Mouse (Mus musculus) CH12.LX (cell line): ENCODE data around the gene Olfr231. TPM values are rescaled to one million over a fixed set of nuclear protein-coding genes. Genes with fewer than 3 reads are reported as not detected.

ENCODE experiments used
- DNase-seq: peaks from one replicate; pipeline ENCODE4 v3.0.0-alpha.2; 2013; ENCODE audit errors: extremely low read depth
- H3K27ac ChIP-seq: 2 replicates; pipeline ENCODE4 v1.5.1; 2012; ENCODE audit warnings: low read depth, mild to moderate bottlenecking, control low read depth, moderate library complexity; ENCODE audit not compliant: insufficient read depth
- H3K27me3 ChIP-seq: replicated peaks from 2 replicates; pipeline ENCODE3; 2012; ENCODE audit warnings: inconsistent platforms
- H3K36me3 ChIP-seq, 2 experiments: replicated peaks in 1 of 2; 2 replicates each; pipeline versions ENCODE3 to v1.6.1; 2012; ENCODE audit warnings: inconsistent platforms in 1 of 2, low read length in 1 of 2, mild to moderate bottlenecking in 1 of 2, mixed read lengths in 1 of 2, moderate library complexity in 1 of 2; ENCODE audit not compliant: control insufficient read depth in 1 of 2, insufficient read depth in 1 of 2
- H3K4me1 ChIP-seq, 2 experiments: 2 replicates each; pipeline ENCODE4 v1.6.1; 2012; ENCODE audit warnings: inconsistent platforms in 1 of 2, moderate library complexity in 1 of 2; ENCODE audit not compliant: insufficient read depth in 2 of 2, control insufficient read depth in 1 of 2
- H3K4me2 ChIP-seq: 2 replicates; pipeline ENCODE4 v1.6.1; 2012; ENCODE audit warnings: low read depth, mild to moderate bottlenecking, control low read depth; ENCODE audit not compliant: poor library complexity, insufficient read depth, severe bottlenecking
- H3K4me3 ChIP-seq, 3 experiments: fragments of 150-350 bp in 1 of 3; sonication (generic) in 1 of 3; replicated peaks in 1 of 3; 2 replicates each; pipeline versions ENCODE3 to v1.5.1; 2011 to 2012; ENCODE audit warnings: low read depth in 2 of 3, low read length in 2 of 3, mild to moderate bottlenecking in 2 of 3, moderate library complexity in 2 of 3, control low read depth in 1 of 3, improper control_type of control experiment in 1 of 3, inconsistent platforms in 1 of 3, mixed read lengths in 1 of 3; ENCODE audit not compliant: poor library complexity in 1 of 3
- H3K79me2 ChIP-seq: replicated peaks from 2 replicates; pipeline ENCODE4 v1.6.1; 2012; ENCODE audit warnings: mild to moderate bottlenecking, moderate library complexity; ENCODE audit not compliant: control insufficient read depth, poor library complexity, insufficient read depth, severe bottlenecking; ENCODE audit errors: extremely low read depth
- H3K9ac ChIP-seq: 2 replicates; pipeline ENCODE4 v1.6.1; 2012; ENCODE audit warnings: low read depth, mild to moderate bottlenecking, control low read depth, moderate library complexity; ENCODE audit not compliant: insufficient read depth
- H3K9me3 ChIP-seq: replicated peaks from 2 replicates; pipeline ENCODE3; 2012; ENCODE audit warnings: low read length, inconsistent platforms, mixed read lengths
- BHLHE40 ChIP-seq: IDR thresholded peaks from 2 replicates; pipeline ENCODE4 v1.6.1; 2011; ENCODE audit warnings: mild to moderate bottlenecking, low read depth, low read length, improper control_type of control experiment
- CHD2 ChIP-seq: IDR thresholded peaks from 2 replicates; pipeline ENCODE4 v1.6.1; 2011; ENCODE audit warnings: low read length, improper control_type of control experiment
- E2F4 ChIP-seq: IDR thresholded peaks from 2 replicates; pipeline ENCODE4 v1.6.1; 2011; ENCODE audit warnings: low read depth, low read length, improper control_type of control experiment; ENCODE audit not compliant: insufficient replicate concordance
- ELF1 ChIP-seq: IDR thresholded peaks from 2 replicates; pipeline ENCODE4 v1.6.1; 2014; ENCODE audit warnings: low read depth, mild to moderate bottlenecking, inconsistent platforms, low read length, improper control_type of control experiment
- EP300 ChIP-seq: IDR thresholded peaks from 2 replicates; pipeline ENCODE4 v1.6.1; 2011; ENCODE audit warnings: low read length, improper control_type of control experiment
- JUND ChIP-seq: conservative IDR thresholded peaks from 2 replicates; pipeline ENCODE4 v1.6.1; 2011; ENCODE audit warnings: low read depth, low read length, improper control_type of control experiment
- MAFK ChIP-seq: IDR thresholded peaks from 2 replicates; pipeline ENCODE4 v1.6.1; 2011; ENCODE audit warnings: low read length, improper control_type of control experiment; ENCODE audit not compliant: insufficient replicate concordance
- NELFE ChIP-seq: IDR thresholded peaks from 2 replicates; pipeline ENCODE4 v1.6.1; 2011; ENCODE audit warnings: low read depth, low read length, improper control_type of control experiment
- TCF12 ChIP-seq: IDR thresholded peaks from 2 replicates; pipeline ENCODE4 v1.6.1; 2014; ENCODE audit warnings: low read depth, mild to moderate bottlenecking, inconsistent platforms, low read length, improper control_type of control experiment
- UBTF ChIP-seq: IDR thresholded peaks from 2 replicates; pipeline ENCODE4 v1.6.1; 2012; ENCODE audit warnings: low read depth, mild to moderate bottlenecking, inconsistent platforms, low read length, improper control_type of control experiment, moderate library complexity
- ZNF384 ChIP-seq: IDR thresholded peaks from 2 replicates; pipeline ENCODE4 v1.6.1; 2012; ENCODE audit warnings: low read depth, low read length, improper control_type of control experiment, inconsistent platforms
- dilution Hi-C: fragments of 300-500 bp; cut with MboI; formaldehyde crosslinking; loops from 2 replicates; pipeline ENCODE4 v1.14.3; 2020; ENCODE audit warnings: low sequenced_read_pairs; ENCODE audit not compliant: extremely low pct_unique_long_range_greater_than_20kb, extremely low pct_ligation_motif_present
- in situ Hi-C: fragments of 300-500 bp; cut with MboI; formaldehyde crosslinking; loops from 3 replicates; pipeline ENCODE4 v1.14.3; 2019; ENCODE audit warnings: low sequenced_read_pairs, low pct_ligation_motif_present, low pct_unique_long_range_greater_than_20kb, mixed read lengths
- polyA plus RNA-seq: library from polyadenylated mRNA; unstranded; fragments of >175 nt; gene quantifications from 2 replicates; pipeline ENCODE4 v1.2.1, GENCODE M21; 2012; ENCODE audit warnings: low read depth; ENCODE audit not compliant: insufficient read length
- total RNA-seq, 2 experiments: library from RNA; depleted of rRNA; stranded (reverse); fragments of 300-350 nt in 1 of 2; fragments of >200 nt in 1 of 2; gene quantifications; 2 replicates each; pipeline ENCODE4 v1.2.3; 2012 to 2014

The Olfr231 gene
- total and polyA plus RNA-seq, 3 experiments = not detected

DNA sequence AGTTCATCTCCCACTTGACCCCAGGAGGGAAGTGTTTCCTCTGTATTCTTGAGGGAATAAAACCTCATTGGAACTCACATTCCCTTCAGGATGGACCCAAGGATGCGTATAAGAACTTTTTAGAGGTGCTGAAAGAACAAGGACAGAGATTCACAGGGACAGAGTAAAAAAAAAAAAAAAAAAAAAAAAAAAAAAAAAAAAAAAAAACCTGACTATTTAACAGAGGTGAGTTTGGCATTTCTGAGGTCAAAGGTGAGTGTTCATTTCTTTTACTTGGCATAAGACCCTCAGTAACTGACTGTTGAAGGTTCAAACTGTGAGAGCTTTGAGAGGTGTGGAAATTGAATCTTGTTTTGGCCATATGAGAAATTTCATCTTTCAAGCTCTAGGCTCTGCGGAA is 28.3 kb upstream of the Olfr231 start:
- H3K9ac ChIP-seq = no peak overlapping the region
- dilution Hi-C loops (no loop called here), in situ Hi-C loops (no loop called here)
- peaks cover 0 to 15% of the 10 kb centered on the region in 2 experiments; a peak in 2 of 4 replicates for H3K4me1 ChIP-seq
- H3K27ac ChIP-seq = no peak overlapping the region
- no peaks in the 10 kb centered on the region for H3K36me3 ChIP-seq
- no peaks in the 10 kb centered on the region for H3K27me3 ChIP-seq
- TF ChIP-seq MAFK (no peak), ZNF384 (peak; percentile 69), CHD2 (no peak), ELF1 (no peak), NELFE (no peak), E2F4 (no peak)
- H3K4me2 ChIP-seq = no peak overlapping the region
- no peaks in the 10 kb centered on the region for H3K79me2 ChIP-seq
- DNase-seq = no peak
- H3K4me3 ChIP-seq = no peak overlapping the region
- no peaks in the 10 kb centered on the region for H3K9me3 ChIP-seq

- H3K9ac ChIP-seq = no peak overlapping the region
- H3K27me3 ChIP-seq = no peaks in the 10 kb centered on the region
- no peak overlapping the region for H3K4me3 ChIP-seq
- H3K36me3 ChIP-seq = no peaks in the 10 kb centered on the region
- in situ Hi-C loops = no loop called here
- no peak for DNase-seq
- dilution Hi-C loops = no loop called here
- no peak overlapping the region for H3K4me2 ChIP-seq
- H3K79me2 ChIP-seq = no peaks in the 10 kb centered on the region
- TF ChIP-seq UBTF (no peak), JUND (no peak), TCF12 (no peak), BHLHE40 (no peak)
- no peak overlapping the region for H3K27ac ChIP-seq
- H3K9me3 ChIP-seq = no peaks in the 10 kb centered on the region
- peaks cover 0 to 18% of the 10 kb centered on the region in 2 experiments; a peak in 2 of 4 replicates for H3K4me1 ChIP-seq
These were observed 25.7 kb upstream of the Olfr231 start for GRCm38 (mm10) chr1:174146696-174147095.

GRCm38 (mm10) chr1:174141384-174141783 is 20.4 kb upstream of the Olfr231 start:
- TF ChIP-seq TCF12 (0 out of 2 replicates have a peak, but pooled peaks have one; percentile 17), E2F4 (no peak), EP300 (peak; percentile 40; the same call in 1 of the 2 replicates)
- Histone ChIP-seq H3K4me1 (peaks cover 3 to 16% of the 10 kb centered on the region in 2 experiments; a peak in 3 of 4 replicates), H3K4me2 (no peak overlapping the region), H3K9me3 (no peaks in the 10 kb centered on the region), H3K9ac (no peak overlapping the region), H3K27me3 (no peaks in the 10 kb centered on the region), H3K27ac (no peak overlapping the region), H3K4me3 (no peak overlapping the region), H3K36me3 (no peaks in the 10 kb centered on the region), H3K79me2 (no peaks in the 10 kb centered on the region)
- dilution Hi-C loops = no loop called here
- peak; percentile 33 for DNase-seq
- in situ Hi-C loops = no loop called here
